Mouse (Mus musculus) bone marrow macrophage, adult 2 months (primary cell): ENCODE results near the gene Acer3.
A peak's percentile ranks its signal among the peaks of the same experiment; 100 is the strongest.

Experiments used
- CTCF ChIP-seq: IDR thresholded peaks from 2 replicates; pipeline ENCODE4 v1.5.1; 2012; ENCODE audit warnings: low read depth, mild to moderate bottlenecking, low read length, moderate library complexity
- POLR2A ChIP-seq: IDR thresholded peaks from 2 replicates; pipeline ENCODE4 v1.6.1; 2012; ENCODE audit warnings: mild to moderate bottlenecking, low read depth, low read length, borderline replicate concordance

DNA sequence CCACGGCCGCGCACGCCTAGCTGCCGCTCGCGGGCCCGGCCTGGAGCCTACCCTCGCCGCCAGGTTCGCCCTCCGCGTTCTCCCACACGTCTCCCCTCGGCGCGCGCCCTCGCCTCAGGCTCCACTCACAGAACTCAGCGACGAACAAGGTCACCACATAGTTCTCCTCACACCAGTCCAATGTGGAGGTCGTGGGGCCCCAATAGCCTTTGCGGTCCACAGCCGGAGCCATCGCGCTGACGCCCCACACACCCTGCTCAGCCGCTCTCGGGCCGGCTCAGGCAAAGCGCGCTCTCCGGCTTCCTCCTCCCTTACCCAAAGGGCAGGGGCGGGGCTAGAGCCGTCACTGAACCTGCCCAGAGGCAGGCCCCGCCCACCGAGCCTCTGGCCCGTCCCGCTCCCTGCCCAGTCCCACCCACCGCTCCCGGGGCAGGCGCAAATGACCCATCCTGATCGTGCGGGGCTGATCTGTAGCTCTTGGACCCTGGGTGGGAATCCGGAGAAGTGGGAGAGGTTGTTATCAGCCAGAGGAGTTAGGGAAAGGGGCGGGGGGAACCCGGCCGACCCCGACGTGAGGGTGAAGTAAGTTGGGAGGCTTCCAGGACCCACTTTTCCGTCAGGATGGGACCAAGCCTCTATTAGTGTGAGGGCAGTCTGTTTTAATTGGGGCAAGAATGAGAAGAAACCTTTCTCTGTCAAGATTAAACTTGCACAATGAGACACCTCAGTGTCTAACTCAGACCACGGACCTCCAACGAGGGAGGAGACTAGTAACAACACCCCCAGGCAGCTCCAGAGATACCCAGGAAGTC lies 11.6 kb downstream of the Acer3 start:
- peak; percentile 43; the same call in 1 of the 2 replicates for TF ChIP-seq POLR2A
- TF ChIP-seq CTCF, result no peak
